Mouse (Mus musculus) gastrocnemius, postnatal 14 days (tissue): ENCODE measurements around the gene Olfr194. TPM values are rescaled to one million over a fixed set of nuclear protein-coding genes. Genes with fewer than 3 reads are reported as not detected.
"Not testable (repeated sequence)": the region's sequence is repeated elsewhere in the genome, so short reads cannot be mapped to it uniquely, and the experiment has no call there.

Experiments
- DNase-seq: peaks from one replicate; pipeline ENCODE4 v3.0.0; 2021; ENCODE audit warnings: mixed read lengths
- intact Hi-C: fragments of 180-260 bp; cut with DNase I; formaldehyde crosslinking; loops from one replicate; pipeline ENCODE4 v1.15.1; 2025; ENCODE audit warnings: low total_unique reads
- long read RNA-seq, 2 experiments: library from polyadenylated mRNA; stranded (forward); transcript quantifications; one replicate each; pipeline ENCODE4 v2.0.0; 2021
- total RNA-seq, 2 experiments: library from RNA; stranded (reverse); gene quantifications; 2 replicates each; pipeline ENCODE4 v1.2.3; 2021

The Olfr194 gene
- not detected for total RNA-seq
- long read RNA-seq, experiment 1: 0 reads
- long read RNA-seq, experiment 2: 0 reads

- DNase-seq: no peak
- intact Hi-C loops: no loop called here
Measured at GRCm38 (mm10) chr16:59120969-59121368, at the start of gene Olfr194. Olfr194 (minus strand) TSS chr16:59121069.

- DNase-seq: no peak
- intact Hi-C loops: no loop called here
Measured at GRCm38 (mm10) chr16:59170354-59170753, 49.5 kb upstream of the Olfr194 start, which contains the start of gene Olfr196. Olfr196 (minus strand) TSS chr16:59170454.

GRCm38 (mm10) chr16:59151996-59152395 is 31.1 kb upstream of the Olfr194 start:
- no peak for DNase-seq
- intact Hi-C loops: no loop called here

GRCm38 (mm10) chr16:59146746-59147145 is 25.9 kb upstream of the Olfr194 start, which contains the start of gene Olfr195:
Olfr195 (plus strand) TSS chr16:59147046.
- DNase-seq: no peak

GRCm38 (mm10) chr16:59141105-59141504 is 20.2 kb upstream of the Olfr194 start:
- no peak for DNase-seq
- intact Hi-C loops: no loop called here

More at GRCm38 (mm10) chr16:59146746-59147145, 25.9 kb upstream of the Olfr194 start, which contains the start of gene Olfr195:
- intact Hi-C loops: no loop called here

- intact Hi-C loops: no loop called here
- no peak for DNase-seq
Measured at GRCm38 (mm10) chr16:59130740-59131139, 9.9 kb upstream of the Olfr194 start.

- DNase-seq: no peak
- intact Hi-C loops: no loop called here
Measured at GRCm38 (mm10) chr16:59111781-59112180, 9.1 kb downstream of the Olfr194 start, which contains the start of gene Olfr193. Olfr193 (minus strand) TSS chr16:59111881.

- intact Hi-C loops: not testable (repeated sequence)
Measured at GRCm38 (mm10) chr16:59108522-59108921, 12.3 kb downstream of the Olfr194 start.

GRCm38 (mm10) chr16:59105312-59105711 is 15.6 kb downstream of the Olfr194 start:
- no peak for DNase-seq
- intact Hi-C loops: no loop called here

More at GRCm38 (mm10) chr16:59108522-59108921, 12.3 kb downstream of the Olfr194 start:
- not testable (repeated sequence) for DNase-seq

- intact Hi-C loops, DNase-seq: not testable (repeated sequence)
Measured at GRCm38 (mm10) chr16:59089722-59090121, 31.1 kb downstream of the Olfr194 start, which contains the start of gene Olfr191. Olfr191 (minus strand) TSS chr16:59089822.

- DNase-seq, intact Hi-C loops: not testable (repeated sequence)
Measured at GRCm38 (mm10) chr16:59081113-59081512, 39.8 kb downstream of the Olfr194 start.

GRCm38 (mm10) chr16:59077905-59078304 is 43.0 kb downstream of the Olfr194 start, which contains the start of gene Olfr190:
Olfr190 (minus strand) TSS chr16:59078005.
- no peak for DNase-seq
- intact Hi-C loops: no loop called here

- intact Hi-C loops: no loop called here
- no peak for DNase-seq
Measured at GRCm38 (mm10) chr16:59073520-59073919, 47.3 kb downstream of the Olfr194 start.

GRCm38 (mm10) chr16:59071755-59072154 is 49.1 kb downstream of the Olfr194 start:
- intact Hi-C loops: no loop called here
- no peak for DNase-seq

Other genes with a start within 250 kb of the Olfr194 start
- not detected for gene Olfr177, start 246.3 kb downstream of the Olfr194 start, total RNA-seq
- not detected for gene Olfr178, start 229.0 kb downstream of the Olfr194 start, total RNA-seq
- not detected for gene Olfr181, start 192.3 kb downstream of the Olfr194 start, total RNA-seq
- not detected for gene Olfr180, start 191.7 kb downstream of the Olfr194 start, total RNA-seq
- gene Olfr183, start 125.7 kb downstream of the Olfr194 start, total RNA-seq: not detected
- gene Olfr186, start 90.8 kb downstream of the Olfr194 start, total RNA-seq: not detected
- gene Olfr187, start 81.3 kb downstream of the Olfr194 start, total RNA-seq: not detected
- not detected for gene Olfr190, start 43.1 kb downstream of the Olfr194 start, total RNA-seq
- not detected for gene Olfr191, start 31.2 kb downstream of the Olfr194 start, total RNA-seq
- gene Olfr193, start 9.2 kb downstream of the Olfr194 start, total RNA-seq: not detected
- not detected for gene Olfr195, start 26.0 kb upstream of the Olfr194 start, total RNA-seq
- gene Olfr196, start 49.4 kb upstream of the Olfr194 start, total RNA-seq: not detected
- gene Olfr198, start 82.5 kb upstream of the Olfr194 start, total RNA-seq: not detected
- not detected for gene Olfr199, start 98.7 kb upstream of the Olfr194 start, total RNA-seq
- not detected for gene Olfr201, start 151.6 kb upstream of the Olfr194 start, total RNA-seq
- not detected for gene Olfr202, start 165.7 kb upstream of the Olfr194 start, total RNA-seq
- gene Olfr203, start 177.8 kb upstream of the Olfr194 start, total RNA-seq: not detected
- not detected for gene Olfr204, start 197.2 kb upstream of the Olfr194 start, total RNA-seq
- not detected for gene Olfr205, start 210.1 kb upstream of the Olfr194 start, total RNA-seq
- not detected for gene Olfr206, start 228.2 kb upstream of the Olfr194 start, total RNA-seq
- not detected for gene Olfr209, start 242.9 kb upstream of the Olfr194 start, total RNA-seq